Mouse (Mus musculus) ES-E14 (cell line): ENCODE measurements around the gene Tanc1. TPM values are rescaled to one million over a fixed set of nuclear protein-coding genes. Genes with fewer than 3 reads are reported as not detected.

Source experiments
- DNase-seq: peaks from one replicate; pipeline ENCODE4 v3.0.0-alpha.2; 2013; ENCODE audit warnings: low read depth, low spot score
- H3K27ac ChIP-seq: 2 replicates; pipeline ENCODE4 v1.5.1; 2012; ENCODE audit warnings: low read depth, mild to moderate bottlenecking, low read length, moderate library complexity, mixed read lengths; ENCODE audit not compliant: poor library complexity, insufficient read depth, severe bottlenecking
- H3K36me3 ChIP-seq: 2 replicates; pipeline ENCODE4 v1.6.1; 2012; ENCODE audit warnings: mild to moderate bottlenecking, low read length, moderate library complexity, mixed read lengths; ENCODE audit not compliant: control insufficient read depth, poor library complexity, insufficient read depth, severe bottlenecking
- H3K4me1 ChIP-seq, 2 experiments: fragments of 150-350 bp in 1 of 2; sonication (generic) in 1 of 2; 2 replicates each; pipeline ENCODE4 v1.6.1; 2012; ENCODE audit warnings: low read length in 2 of 2, mild to moderate bottlenecking in 1 of 2, mixed read lengths in 1 of 2; ENCODE audit not compliant: control insufficient read depth in 2 of 2, insufficient read depth in 2 of 2, poor library complexity in 1 of 2
- H3K4me3 ChIP-seq, 2 experiments: fragments of 150-350 bp in 1 of 2; sonication (generic) in 1 of 2; 2 replicates each; pipeline ENCODE4 v1.5.1; 2012; ENCODE audit warnings: low read length in 2 of 2, low read depth in 1 of 2, mild to moderate bottlenecking in 1 of 2, mixed read lengths in 1 of 2; ENCODE audit not compliant: insufficient read depth in 1 of 2, poor library complexity in 1 of 2, severe bottlenecking in 1 of 2
- H3K9ac ChIP-seq: 2 replicates; pipeline ENCODE4 v1.6.1; 2012; ENCODE audit warnings: low read depth, mild to moderate bottlenecking, low read length, mixed read lengths; ENCODE audit not compliant: poor library complexity, insufficient read depth, severe bottlenecking
- H3K9me3 ChIP-seq: fragments of 150-350 bp; sonication (generic); 2 replicates; pipeline ENCODE4 v1.6.1; 2012; ENCODE audit warnings: low read depth, mild to moderate bottlenecking, low read length; ENCODE audit not compliant: control insufficient read depth, insufficient read depth
- CHD2 ChIP-seq: IDR thresholded peaks from 2 replicates; pipeline ENCODE4 v1.6.1; 2014; ENCODE audit warnings: mild to moderate bottlenecking, low read depth, low read length, inconsistent platforms
- HCFC1 ChIP-seq: IDR thresholded peaks from 2 replicates; pipeline ENCODE4 v1.6.1; 2012; ENCODE audit warnings: low read length, inconsistent platforms, borderline replicate concordance; ENCODE audit not compliant: insufficient read depth
- MAFK ChIP-seq: IDR thresholded peaks from 2 replicates; pipeline ENCODE4 v1.6.1; 2014; ENCODE audit warnings: mild to moderate bottlenecking, low read depth, low read length, inconsistent platforms; ENCODE audit not compliant: insufficient read depth
- ZC3H11A ChIP-seq: IDR thresholded peaks from 2 replicates; pipeline ENCODE4 v1.6.1; 2012; ENCODE audit warnings: low read depth, mild to moderate bottlenecking, inconsistent platforms, low read length, borderline replicate concordance
- ZNF384 ChIP-seq: IDR thresholded peaks from 2 replicates; pipeline ENCODE4 v1.6.1; 2012; ENCODE audit warnings: low read depth, low read length, inconsistent platforms
- in situ Hi-C, 2 experiments: fragments of 600-800 bp; cut with MboI; formaldehyde crosslinking; loops; one replicate each; pipeline ENCODE4 v1.15.1; 2025; ENCODE audit warnings: low sequenced_read_pairs in 2 of 2, inconsistent platforms in 1 of 2; ENCODE audit not compliant: unreplicated experiment in 2 of 2
- total RNA-seq: library from RNA; depleted of rRNA; stranded (reverse); fragments of 300-350 nt; gene quantifications from 2 replicates; pipeline ENCODE4 v1.2.3, GENCODE M21; 2012

Gene Tanc1
- total RNA-seq, 1 experiment: 28.2 TPM

- Histone ChIP-seq H3K4me1 (peaks cover 5 to 9% of the 10 kb centered on the region in 2 experiments), H3K27ac (no peak overlapping the region), H3K36me3 (peaks cover 8% of the 10 kb centered on the region; the same call in 1 of the 2 replicates), H3K9ac (no peak overlapping the region), H3K4me3 (no peak overlapping the region), H3K9me3 (no peaks in the 10 kb centered on the region)
- no peak for TF ChIP-seq MAFK
- TF ChIP-seq HCFC1: no peak
- no peak for TF ChIP-seq ZNF384
- TF ChIP-seq CHD2: no peak
- no peak for DNase-seq
- in situ Hi-C loops: no loop called here
Observed at GRCm38 (mm10) chr2:59655471-59655870, 43.6 kb downstream of the Tanc1 start.

- Histone ChIP-seq H3K4me3 (no peak overlapping the region), H3K27ac (no peak overlapping the region), H3K36me3 (peaks cover 8% of the 10 kb centered on the region; the same call in 1 of the 2 replicates), H3K9me3 (no peaks in the 10 kb centered on the region), H3K4me1 (peaks cover 10 to 12% of the 10 kb centered on the region in 2 experiments), H3K9ac (no peak overlapping the region)
- no peak for TF ChIP-seq ZNF384
- TF ChIP-seq MAFK: no peak
- TF ChIP-seq CHD2: no peak
- no peak for TF ChIP-seq ZC3H11A
- TF ChIP-seq HCFC1: no peak
- in situ Hi-C loops: no loop called here
- no peak for DNase-seq
Observed at GRCm38 (mm10) chr2:59656680-59657079, 44.8 kb downstream of the Tanc1 start.

- no peaks in the 10 kb centered on the region for H3K9me3 ChIP-seq
- in situ Hi-C loops: no loop called here
- TF ChIP-seq CHD2 (no peak), MAFK (no peak), ZNF384 (no peak), ZC3H11A (no peak), HCFC1 (no peak)
- no peak overlapping the region for H3K4me3 ChIP-seq
- DNase-seq: no peak
- no peak overlapping the region for H3K27ac ChIP-seq
- no peak overlapping the region for H3K9ac ChIP-seq
- H3K4me1 ChIP-seq: peaks cover 7 to 8% of the 10 kb centered on the region in 2 experiments
- H3K36me3 ChIP-seq: peaks cover 7% of the 10 kb centered on the region; the same call in 1 of the 2 replicates
Observed at GRCm38 (mm10) chr2:59659686-59660085, 47.8 kb downstream of the Tanc1 start.

- no peaks in the 10 kb centered on the region for H3K9me3 ChIP-seq
- TF ChIP-seq ZNF384: no peak
- no peak for TF ChIP-seq CHD2
- no peak for TF ChIP-seq MAFK
- TF ChIP-seq HCFC1: no peak
- no peak for TF ChIP-seq ZC3H11A
- H3K36me3 ChIP-seq: peaks cover 4% of the 10 kb centered on the region; the same call in 1 of the 2 replicates
- no peak overlapping the region for H3K27ac ChIP-seq
- no peak overlapping the region for H3K9ac ChIP-seq
- peaks cover 7 to 8% of the 10 kb centered on the region in 2 experiments for H3K4me1 ChIP-seq
- no peak for DNase-seq
- H3K4me3 ChIP-seq: no peak overlapping the region
- in situ Hi-C loops: no loop called here
Observed at GRCm38 (mm10) chr2:59660891-59661805, 49.3 kb downstream of the Tanc1 start.
